Mouse (Mus musculus): Measurements from ENCODE around the gene Snap47. TPM values are rescaled to one million over a fixed set of nuclear protein-coding genes. Genes with fewer than 3 reads are reported as not detected.

Gene Snap47
- polyA plus RNA-seq, 1 experiment, result 70.4 TPM

DNA sequence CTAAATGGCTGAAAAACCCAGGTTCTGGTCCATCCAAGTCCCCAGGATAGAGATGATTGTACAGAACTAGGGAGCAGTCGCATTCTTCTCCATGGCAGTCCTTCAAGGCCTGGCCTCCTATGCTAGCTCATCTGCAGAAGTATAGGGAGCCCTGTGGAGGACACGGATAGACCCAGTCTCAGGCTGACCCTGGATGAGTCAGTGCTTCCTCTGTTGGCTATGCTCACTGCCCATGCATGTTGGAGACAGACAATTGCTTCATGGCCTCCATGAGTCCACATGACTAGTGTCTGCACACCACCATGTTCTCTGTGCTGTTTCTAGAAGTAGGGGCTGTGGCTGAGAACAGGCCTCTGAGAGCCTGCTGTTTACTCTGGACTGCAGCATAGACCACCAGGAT, 5.4 kb upstream of the Snap47 start:
- Histone ChIP-seq H3K27ac (ENCODE audit: insufficient read depth, low read length) (no peak overlapping the region), H3K4me3 (ENCODE audit: low read depth, low read length) (no peak overlapping the region), H3K9ac (ENCODE audit: low read depth, poor library complexity, severe bottlenecking) (no peak overlapping the region), H3K27me3 (ENCODE audit: control insufficient read depth, insufficient read depth, low read length, poor library complexity, severe bottlenecking) (no peaks in the 10 kb centered on the region), H3K36me3 (ENCODE audit: control insufficient read depth, insufficient read depth, low read length, poor library complexity, severe bottlenecking) (peaks cover 32% of the 10 kb centered on the region), H3K4me1 (ENCODE audit: control insufficient read depth, insufficient read depth, low read length) (peaks cover 10% of the 10 kb centered on the region), H3K9me3 (replicated peaks; ENCODE audit: control insufficient read depth, insufficient read depth, low read length, poor library complexity, severe bottlenecking) (no peaks in the 10 kb centered on the region)
- TF ChIP-seq EP300 (IDR thresholded peaks at IDR 0.05; ENCODE audit: insufficient read depth, low read depth, low read length) (no peak), POLR2A (IDR thresholded peaks at IDR 0.05; ENCODE audit: insufficient read depth, low read length) (no peak), CTCF (IDR thresholded peaks at IDR 0.05; ENCODE audit: low read depth, low read length) (no peak)

GRCm38 (mm10) chr11:59450230-59450771, 685 bp downstream of the Snap47 start:
- Histone ChIP-seq H3K4me1 (ENCODE audit: control insufficient read depth, insufficient read depth, low read length) (no peaks in the 10 kb centered on the region), H3K27ac (ENCODE audit: insufficient read depth, low read length) (peak overlapping the region; percentile 54; the same call in 1 of the 2 replicates), H3K9me3 (replicated peaks; ENCODE audit: control insufficient read depth, insufficient read depth, low read length, poor library complexity, severe bottlenecking) (no peaks in the 10 kb centered on the region), H3K4me3 (ENCODE audit: low read depth, low read length) (peak overlapping the region; percentile 81), H3K36me3 (ENCODE audit: control insufficient read depth, insufficient read depth, low read length, poor library complexity, severe bottlenecking) (peaks cover 24% of the 10 kb centered on the region), H3K9ac (ENCODE audit: low read depth, poor library complexity, severe bottlenecking) (peak overlapping the region; percentile 88), H3K27me3 (ENCODE audit: control insufficient read depth, insufficient read depth, low read length, poor library complexity, severe bottlenecking) (no peaks in the 10 kb centered on the region)
- TF ChIP-seq CTCF (IDR thresholded peaks at IDR 0.05; ENCODE audit: low read depth, low read length) (no peak), POLR2A (IDR thresholded peaks at IDR 0.05; ENCODE audit: insufficient read depth, low read length) (no peak)

- Histone ChIP-seq H3K9ac (ENCODE audit: low read depth, poor library complexity, severe bottlenecking) (peak within 1 kb of the TSS; percentile 88), H3K36me3 (ENCODE audit: control insufficient read depth, insufficient read depth, low read length, poor library complexity, severe bottlenecking) (peaks cover 18% of the 10 kb centered on the region), H3K4me1 (ENCODE audit: control insufficient read depth, insufficient read depth, low read length) (no peaks in the 10 kb centered on the region), H3K27ac (ENCODE audit: insufficient read depth, low read length) (peak within 1 kb of the TSS; percentile 54; the same call in 1 of the 2 replicates), H3K9me3 (replicated peaks; ENCODE audit: control insufficient read depth, insufficient read depth, low read length, poor library complexity, severe bottlenecking) (no peaks in the 10 kb centered on the region), H3K4me3 (ENCODE audit: low read depth, low read length) (peak within 1 kb of the TSS; percentile 81), H3K27me3 (ENCODE audit: control insufficient read depth, insufficient read depth, low read length, poor library complexity, severe bottlenecking) (no peaks in the 10 kb centered on the region)
- TF ChIP-seq POLR2A (IDR thresholded peaks at IDR 0.05; ENCODE audit: insufficient read depth, low read length) (peak; percentile 29), CTCF (IDR thresholded peaks at IDR 0.05; ENCODE audit: low read depth, low read length) (no peak), EP300 (IDR thresholded peaks at IDR 0.05; ENCODE audit: insufficient read depth, low read depth, low read length) (no peak)
Measured at GRCm38 (mm10) chr11:59449741-59450229, 1.2 kb downstream of the Snap47 start, which contains the start of gene Jmjd4. Gene Jmjd4 (plus strand): TSS chr11:59450045.

- no peaks in the 10 kb centered on the region for H3K9me3 ChIP-seq (replicated peaks; ENCODE audit: control insufficient read depth, insufficient read depth, low read length, poor library complexity, severe bottlenecking)
- peaks cover 3% of the 10 kb centered on the region for H3K36me3 ChIP-seq (ENCODE audit: control insufficient read depth, insufficient read depth, low read length, poor library complexity, severe bottlenecking)
- no peak overlapping the region for H3K27ac ChIP-seq (ENCODE audit: insufficient read depth, low read length)
- H3K4me1 ChIP-seq (ENCODE audit: control insufficient read depth, insufficient read depth, low read length), result no peaks in the 10 kb centered on the region
- TF ChIP-seq EP300 (IDR thresholded peaks at IDR 0.05; ENCODE audit: insufficient read depth, low read depth, low read length) (no peak), CTCF (IDR thresholded peaks at IDR 0.05; ENCODE audit: low read depth, low read length) (peak; percentile 7), POLR2A (IDR thresholded peaks at IDR 0.05; ENCODE audit: insufficient read depth, low read length) (no peak)
- no peaks in the 10 kb centered on the region for H3K27me3 ChIP-seq (ENCODE audit: control insufficient read depth, insufficient read depth, low read length, poor library complexity, severe bottlenecking)
- no peak overlapping the region for H3K9ac ChIP-seq (ENCODE audit: low read depth, poor library complexity, severe bottlenecking)
- no peak overlapping the region for H3K4me3 ChIP-seq (ENCODE audit: low read depth, low read length)
Measured at GRCm38 (mm10) chr11:59443102-59443501, 7.9 kb downstream of the Snap47 start.

GRCm38 (mm10) chr11:59437954-59438353, 13.0 kb downstream of the Snap47 start:
- Histone ChIP-seq H3K9ac (ENCODE audit: low read depth, poor library complexity, severe bottlenecking) (no peak overlapping the region), H3K36me3 (ENCODE audit: control insufficient read depth, insufficient read depth, low read length, poor library complexity, severe bottlenecking) (peaks cover 9% of the 10 kb centered on the region), H3K4me3 (ENCODE audit: low read depth, low read length) (no peak overlapping the region), H3K27me3 (ENCODE audit: control insufficient read depth, insufficient read depth, low read length, poor library complexity, severe bottlenecking) (no peaks in the 10 kb centered on the region), H3K9me3 (replicated peaks; ENCODE audit: control insufficient read depth, insufficient read depth, low read length, poor library complexity, severe bottlenecking) (0 out of 2 replicates have a peak, but pooled peaks cover 2% of the 10 kb centered on the region), H3K4me1 (ENCODE audit: control insufficient read depth, insufficient read depth, low read length) (no peaks in the 10 kb centered on the region), H3K27ac (ENCODE audit: insufficient read depth, low read length) (no peak overlapping the region)
- TF ChIP-seq POLR2A (IDR thresholded peaks at IDR 0.05; ENCODE audit: insufficient read depth, low read length) (no peak), EP300 (IDR thresholded peaks at IDR 0.05; ENCODE audit: insufficient read depth, low read depth, low read length) (no peak), CTCF (IDR thresholded peaks at IDR 0.05; ENCODE audit: low read depth, low read length) (no peak)

DNA sequence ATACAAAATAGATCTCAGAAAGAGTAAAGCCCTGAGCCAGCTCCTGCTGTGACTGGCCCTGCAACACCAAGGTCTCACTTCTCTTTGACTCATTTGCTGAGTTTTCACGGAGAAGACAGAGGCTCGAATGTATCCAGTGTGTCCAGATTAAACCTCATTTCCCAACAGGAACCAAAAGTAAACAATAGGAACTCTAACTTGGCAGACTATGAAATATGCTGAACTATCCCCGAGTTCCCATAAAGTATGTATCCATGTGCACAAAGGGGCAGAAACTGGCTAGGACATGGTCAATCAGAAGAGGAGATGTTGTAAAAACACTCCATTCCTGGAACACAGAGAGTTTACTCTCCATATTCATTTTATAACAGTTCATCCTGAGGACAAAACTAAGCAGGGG, 18.7 kb downstream of the Snap47 start:
- H3K9me3 ChIP-seq (replicated peaks; ENCODE audit: control insufficient read depth, insufficient read depth, low read length, poor library complexity, severe bottlenecking), result 0 out of 2 replicates have a peak, but pooled peaks cover 2% of the 10 kb centered on the region
- no peak overlapping the region for H3K9ac ChIP-seq (ENCODE audit: low read depth, poor library complexity, severe bottlenecking)
- H3K36me3 ChIP-seq (ENCODE audit: control insufficient read depth, insufficient read depth, low read length, poor library complexity, severe bottlenecking), result peaks cover 21% of the 10 kb centered on the region
- H3K27me3 ChIP-seq (ENCODE audit: control insufficient read depth, insufficient read depth, low read length, poor library complexity, severe bottlenecking), result no peaks in the 10 kb centered on the region
- TF ChIP-seq CTCF (IDR thresholded peaks at IDR 0.05; ENCODE audit: low read depth, low read length), result no peak
- no peak for TF ChIP-seq POLR2A (IDR thresholded peaks at IDR 0.05; ENCODE audit: insufficient read depth, low read length)
- no peak for TF ChIP-seq EP300 (IDR thresholded peaks at IDR 0.05; ENCODE audit: insufficient read depth, low read depth, low read length)
- no peaks in the 10 kb centered on the region for H3K4me1 ChIP-seq (ENCODE audit: control insufficient read depth, insufficient read depth, low read length)
- no peak overlapping the region for H3K4me3 ChIP-seq (ENCODE audit: low read depth, low read length)
- H3K27ac ChIP-seq (ENCODE audit: insufficient read depth, low read length), result no peak overlapping the region

Measured in ES-Bruce4 (cell line).